Comparison of ENCODE assay signal across 39 mouse cellular contexts in the genomic region with DNA sequence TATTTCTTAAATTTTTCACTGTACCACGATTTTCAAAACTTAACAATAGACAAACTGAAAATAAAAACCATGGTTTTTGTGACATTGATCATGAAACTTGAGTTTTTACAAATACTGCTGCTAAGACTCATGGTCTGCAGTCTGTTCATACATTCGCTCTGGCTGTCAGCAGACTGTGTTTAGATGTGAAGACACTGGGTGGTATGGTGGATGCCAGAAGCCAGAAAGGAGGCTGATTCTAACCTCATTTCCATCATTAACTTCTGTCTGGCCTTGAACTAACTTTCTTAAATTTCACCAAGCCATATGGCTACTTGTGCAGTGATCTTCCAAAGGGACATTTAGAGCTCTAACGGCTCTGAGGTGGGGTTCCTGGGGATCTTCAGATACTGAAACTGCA. TPM values are rescaled to one million over a fixed set of nuclear protein-coding genes. Genes with fewer than 3 reads are reported as not detected.
"Had no signal": no experiment of that assay in that cellular context is flagged by ENCODE, and none has a peak within 500 bp of the region (broad histone marks: within the 10 kb centered on the region; RNA-seq: fewer than 3 reads in every experiment).

No protein-coding gene starts in this region.

- H3K27me3 ChIP-seq: heart, embryonic 13.5 days; heart, embryonic 15.5 days; hindbrain, embryonic 13.5 days; hindbrain, embryonic 15.5 days; intestine, embryonic 15.5 days; limb, embryonic 12.5 days; liver, embryonic 13.5 days; liver, embryonic 15.5 days had no signal

- H3K36me3 ChIP-seq: heart, embryonic 13.5 days; heart, embryonic 15.5 days; hindbrain, embryonic 13.5 days; hindbrain, embryonic 15.5 days; intestine, embryonic 15.5 days; limb, embryonic 10.5 days; limb, embryonic 12.5 days; liver, embryonic 13.5 days; liver, embryonic 15.5 days had no signal

- H3K4me3 ChIP-seq: heart, adult 2 months; heart, embryonic 13.5 days; heart, embryonic 15.5 days; hindbrain, embryonic 13.5 days; hindbrain, embryonic 15.5 days; intestine, embryonic 15.5 days; layer of hippocampus, adult 2 months; left cerebral cortex, adult 2 months; limb, embryonic 10.5 days; limb, embryonic 12.5 days; liver, embryonic 13.5 days; liver, embryonic 15.5 days had no signal

- H3K9ac ChIP-seq: heart, embryonic 13.5 days; heart, embryonic 15.5 days; hindbrain, embryonic 13.5 days; hindbrain, embryonic 15.5 days; intestine, embryonic 15.5 days; limb, embryonic 12.5 days; liver, embryonic 13.5 days; liver, embryonic 15.5 days; liver, postnatal 0 days had no signal

- H3K27ac ChIP-seq: heart, adult 2 months; heart, embryonic 13.5 days; heart, embryonic 15.5 days; hindbrain, embryonic 13.5 days; hindbrain, embryonic 15.5 days; intestine, embryonic 15.5 days; layer of hippocampus, adult 2 months; left cerebral cortex, adult 2 months; limb, embryonic 10.5 days; limb, embryonic 12.5 days; liver, embryonic 13.5 days; liver, embryonic 15.5 days had no signal

- H3K4me2 ChIP-seq: heart, embryonic 11.5 days; heart, embryonic 13.5 days; heart, embryonic 15.5 days; hindbrain, embryonic 13.5 days; hindbrain, embryonic 15.5 days; intestine, embryonic 15.5 days; limb, embryonic 12.5 days; liver, embryonic 11.5 days; liver, embryonic 13.5 days; liver, embryonic 15.5 days had no signal

- DNase-seq: gastrocnemius, postnatal 14 days; gastrocnemius, postnatal 36 days; heart, adult 11 months; heart, adult 2 months; heart, postnatal 14 days; heart, postnatal 36 days; kidney, adult 18-20 months; kidney, adult 8-10 months; kidney, postnatal 10 days; kidney, postnatal 25 days; kidney, postnatal 4 days; liver; liver, embryonic 13.5 days; liver, postnatal 0 days had no signal

- H3K9me3 ChIP-seq: heart, embryonic 13.5 days; heart, embryonic 15.5 days; hindbrain, embryonic 13.5 days; hindbrain, embryonic 15.5 days; intestine, embryonic 15.5 days; limb, embryonic 10.5 days; limb, embryonic 12.5 days; liver, embryonic 13.5 days; liver, embryonic 15.5 days had no signal

- H3K4me1 ChIP-seq: heart, embryonic 13.5 days; heart, embryonic 15.5 days; hindbrain, embryonic 13.5 days; hindbrain, embryonic 15.5 days; intestine, embryonic 15.5 days; limb, embryonic 12.5 days; liver, embryonic 13.5 days; liver, embryonic 15.5 days had no signal

- ATAC-seq: inflammation-experienced regulatory T-cells, adult 6 months; intestine, embryonic 15.5 days; intestine, postnatal 0 days; liver, postnatal 0 days had no signal

RNA-seq across cellular contexts. Expression of a gene that starts 16.7 kb away (rescaled TPM):
- total RNA-seq: gastrocnemius, adult 18-20 months; gastrocnemius, adult 8-10 months; gastrocnemius, postnatal 14 days; gastrocnemius, postnatal 36 days; heart, adult 2 months; heart, postnatal 14 days; heart, postnatal 36 days; hematopoietic stem cell, adult 5-6 weeks; layer of hippocampus, adult 2 months; layer of hippocampus, postnatal 10 days; layer of hippocampus, postnatal 25 days; left cerebral cortex, adult 2 months; left cerebral cortex, postnatal 14 days; left cerebral cortex, postnatal 36 days had no signal
- polyA plus RNA-seq: heart, adult 2 months; heart, embryonic 11.5 days; heart, embryonic 13.5 days; heart, embryonic 15.5 days; heart, postnatal 0 days; hindbrain, embryonic 13.5 days; intestine, embryonic 15.5 days; intestine, postnatal 0 days; kidney, embryonic 14.5 days; kidney, embryonic 16.5 days; limb, embryonic 10.5 days; limb, embryonic 12.5 days; limb, embryonic 14.5 days; liver, embryonic 11.5 days; liver, embryonic 13.5 days; liver, embryonic 15.5 days; liver, postnatal 0 days had no signal
